Mouse (Mus musculus) embryo, embryonic 11.5 days (tissue): ENCODE measurements around the gene Cirbp.

Experiments
- DNase-seq: peaks from one replicate; pipeline ENCODE4 v3.0.0-alpha.2; 2012; ENCODE audit warnings: low read depth, low spot score

The Cirbp gene

DNA sequence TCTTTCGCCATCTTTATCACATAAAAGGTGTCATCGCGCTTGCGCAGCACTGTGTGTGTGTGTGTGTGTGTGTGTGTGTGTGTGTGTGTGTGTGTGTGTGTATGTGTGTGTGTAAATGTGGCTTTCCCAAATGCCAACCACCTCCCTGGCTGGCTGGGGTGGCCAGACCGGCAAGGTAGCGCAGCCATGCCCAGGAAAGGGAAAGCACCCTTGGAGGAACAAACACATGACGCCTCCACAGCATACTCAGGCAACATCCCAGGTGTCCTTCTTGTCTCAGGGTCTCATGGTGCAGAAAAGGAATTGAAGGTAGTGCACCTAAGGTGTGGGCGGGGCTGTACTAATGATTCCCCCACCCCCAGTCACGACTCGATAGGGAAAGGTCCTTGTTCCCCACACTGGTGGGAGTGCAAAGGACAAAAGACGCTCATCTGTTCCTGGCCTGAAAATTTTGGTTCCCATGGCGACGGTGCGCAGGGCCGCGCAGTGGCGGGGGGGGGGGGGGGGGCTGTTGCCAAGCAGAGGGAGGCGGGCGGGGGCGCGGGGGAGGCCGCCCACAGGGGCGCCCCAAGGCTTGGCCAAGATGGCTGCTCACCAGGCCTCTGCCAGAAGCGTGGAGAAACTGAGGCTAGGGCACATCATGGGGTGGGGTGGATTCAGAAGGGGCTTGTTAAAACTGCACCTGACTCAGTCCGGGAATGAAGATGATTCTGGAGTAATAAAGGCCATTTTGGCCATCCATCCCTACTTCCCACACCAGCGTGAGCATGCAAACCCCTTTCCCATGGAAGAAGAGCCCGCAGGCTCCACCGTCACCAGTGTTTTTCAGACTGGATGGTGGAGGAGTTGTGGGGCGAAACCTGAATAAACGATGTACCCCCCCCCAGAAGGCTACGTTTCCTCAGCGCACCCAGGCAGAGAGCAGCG is 27.9 kb upstream of the Cirbp start:
- no peak for DNase-seq

DNA sequence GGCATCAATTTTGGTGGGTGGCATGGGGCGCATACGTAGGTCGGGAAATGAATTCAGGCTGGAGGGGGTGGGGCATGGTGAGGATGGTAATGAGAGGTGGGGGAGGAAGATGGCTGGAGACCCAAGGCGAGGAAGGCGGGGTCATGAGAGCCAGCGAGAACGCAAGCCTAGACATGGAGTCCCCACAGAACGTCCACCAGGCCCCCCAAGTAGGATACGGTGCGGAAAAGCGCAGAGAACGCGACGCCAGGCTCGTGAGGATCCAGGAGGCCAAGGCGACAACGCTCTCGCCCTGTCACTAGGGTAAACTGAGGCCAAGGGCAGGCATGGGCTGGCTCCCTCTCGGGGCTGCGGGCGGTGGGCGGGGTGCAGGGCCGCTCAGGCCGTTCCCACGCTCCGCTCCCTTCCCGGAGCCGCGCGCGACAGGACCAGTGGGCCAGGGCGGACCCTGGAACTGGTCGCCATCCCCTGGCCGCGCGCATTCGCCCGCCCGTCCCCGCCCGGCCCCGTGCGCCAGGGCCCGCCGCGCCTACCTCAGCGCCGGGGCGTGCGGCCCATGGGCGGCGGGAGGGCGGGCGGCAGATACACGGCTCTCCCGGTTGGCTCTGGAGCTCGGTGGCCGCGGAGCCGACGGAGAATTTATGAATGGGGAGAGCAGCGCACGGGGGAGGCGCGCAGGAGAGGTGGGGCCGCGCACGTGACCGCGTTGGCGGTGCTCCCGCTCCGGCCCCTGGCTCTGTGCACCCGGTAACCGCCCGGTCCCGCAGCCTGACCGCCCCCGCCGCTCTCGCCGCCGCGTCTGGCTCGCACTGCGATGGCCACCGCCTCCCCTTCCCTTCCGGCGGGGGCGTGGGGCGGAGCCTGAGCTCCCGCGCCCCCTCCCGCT is 27.0 kb upstream of the Cirbp start, which contains the start of gene Atp5d:
TSS of gene Atp5d (plus strand) at position 80 of the 886 bp plus-strand sequence.
- DNase-seq: no peak

DNA sequence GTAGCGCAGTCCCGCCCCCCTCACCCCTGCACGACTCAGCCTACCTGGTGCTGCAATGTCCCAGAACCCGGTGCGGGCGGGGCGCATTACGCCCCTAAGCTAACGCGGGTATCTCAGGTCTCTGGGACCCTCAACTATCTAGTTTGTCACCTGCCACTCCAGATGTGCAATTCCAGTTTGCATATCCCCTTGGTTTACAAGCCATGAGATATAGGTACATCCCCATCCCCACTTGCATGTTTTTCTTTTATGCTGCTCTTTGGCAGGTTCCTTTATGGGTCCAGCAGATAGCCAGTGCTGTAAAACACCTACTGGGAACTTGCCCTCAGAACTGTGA is 26.4 kb upstream of the Cirbp start:
- DNase-seq: no peak

DNA sequence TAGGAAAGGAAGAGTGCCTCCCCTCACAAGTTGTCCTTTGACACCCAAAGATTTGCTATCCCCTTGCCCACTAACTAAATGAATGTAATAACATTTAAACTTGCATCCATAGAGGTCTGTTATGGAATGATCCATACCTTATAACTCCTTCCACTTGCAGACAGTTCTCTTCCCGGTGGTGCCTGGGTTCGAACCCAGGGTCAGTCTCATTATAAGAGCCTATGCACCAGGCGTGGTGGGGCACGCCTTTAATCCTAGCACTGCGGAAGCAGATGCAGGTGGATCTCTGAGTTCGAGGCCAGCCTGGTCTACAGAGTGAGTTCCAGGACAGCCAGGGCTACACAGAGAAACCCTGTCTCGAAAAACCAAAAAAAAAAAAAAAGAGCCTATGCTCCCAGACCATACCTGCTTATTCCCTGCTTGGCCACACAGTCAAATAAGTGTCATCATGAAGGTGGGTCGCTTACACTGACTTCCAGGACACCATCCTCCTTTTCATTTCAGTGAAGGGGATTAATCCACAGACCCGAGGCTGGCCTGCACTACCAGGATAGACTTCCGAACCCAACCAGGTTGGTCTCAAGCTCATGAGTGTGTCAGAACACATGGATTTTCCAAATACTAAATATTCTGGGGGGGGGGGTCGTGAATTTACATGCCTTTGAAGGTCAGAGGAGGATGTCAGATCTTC is 25.7 kb upstream of the Cirbp start:
- DNase-seq: no peak

DNA sequence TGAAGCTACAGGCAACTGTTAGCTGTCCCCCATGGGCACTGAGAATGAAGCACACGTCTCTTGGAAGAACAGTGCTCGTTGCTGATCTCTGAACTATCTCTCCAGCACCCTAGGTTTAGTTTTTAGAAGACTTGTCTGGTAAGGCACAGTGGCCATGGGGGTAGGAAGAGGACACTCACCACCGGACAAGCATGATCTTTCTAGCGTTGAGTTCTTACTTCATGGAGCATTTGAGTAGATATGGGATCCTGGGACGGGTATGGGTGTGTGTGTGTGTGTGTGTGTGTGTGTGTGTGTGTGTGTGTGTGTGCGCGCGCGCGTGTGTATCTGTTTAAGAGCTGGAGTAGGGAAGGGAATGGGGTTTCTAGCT is 25.1 kb upstream of the Cirbp start, which contains the start of gene Cbarp:
TSS of gene Cbarp (minus strand) at position 170 of the 370 bp plus-strand sequence.
- DNase-seq: no peak

DNA sequence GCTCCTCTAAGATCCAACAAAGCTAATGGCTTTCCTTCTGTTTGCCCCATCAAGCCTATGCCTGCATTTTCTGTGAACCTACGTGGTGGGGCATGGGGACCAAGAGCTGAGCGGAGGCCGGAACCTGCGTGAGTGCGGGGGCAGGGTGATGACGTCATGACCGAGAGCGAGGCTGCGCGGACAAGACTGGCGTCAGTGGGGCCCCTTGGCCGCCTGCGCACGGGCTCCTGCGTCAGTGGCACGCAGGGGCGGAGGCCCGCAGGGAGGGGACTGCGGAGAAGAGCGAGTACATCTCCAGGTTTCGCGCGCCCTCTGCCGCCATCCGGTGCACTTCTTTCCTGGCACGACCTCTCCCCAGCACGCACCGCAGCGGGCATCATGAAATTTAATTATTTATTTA is 24.5 kb upstream of the Cirbp start:
- DNase-seq: peak; percentile 89

DNA sequence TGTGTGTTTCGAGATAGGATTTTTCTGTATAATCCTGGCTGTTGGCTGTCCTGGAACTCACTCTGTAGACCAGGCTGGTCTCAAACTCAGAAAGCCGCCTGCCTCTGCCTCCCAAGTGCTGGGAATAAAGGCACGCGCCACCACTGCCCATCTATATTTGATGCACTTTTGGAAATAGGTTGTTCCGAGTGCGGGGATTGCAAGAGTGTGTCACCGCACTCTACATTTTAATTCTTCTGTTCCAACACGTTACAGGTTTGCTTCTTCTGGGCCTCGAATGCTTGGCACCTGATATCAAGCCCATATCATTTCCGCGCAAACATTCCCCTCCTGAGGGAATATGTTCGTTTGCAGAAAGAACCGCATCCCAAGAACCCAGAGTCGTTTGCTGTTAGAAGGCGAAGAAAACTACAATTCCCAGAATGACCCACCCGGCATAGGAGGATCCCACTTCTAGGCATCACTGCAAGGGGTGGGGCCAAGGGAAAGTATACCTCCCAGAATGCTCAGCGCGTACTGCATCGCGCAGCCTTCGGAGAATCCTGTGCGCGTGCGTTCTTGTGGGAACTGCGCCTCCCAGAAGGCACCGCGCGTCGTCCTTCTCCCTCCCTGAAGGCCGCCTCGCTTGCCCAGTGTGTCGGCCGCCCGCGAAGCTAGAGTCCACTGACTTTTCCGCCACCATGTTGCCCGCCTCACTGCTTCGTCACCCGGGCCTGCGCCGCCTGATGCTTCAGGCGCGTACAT is 23.8 kb upstream of the Cirbp start:
- DNase-seq: peak; percentile 98

DNA sequence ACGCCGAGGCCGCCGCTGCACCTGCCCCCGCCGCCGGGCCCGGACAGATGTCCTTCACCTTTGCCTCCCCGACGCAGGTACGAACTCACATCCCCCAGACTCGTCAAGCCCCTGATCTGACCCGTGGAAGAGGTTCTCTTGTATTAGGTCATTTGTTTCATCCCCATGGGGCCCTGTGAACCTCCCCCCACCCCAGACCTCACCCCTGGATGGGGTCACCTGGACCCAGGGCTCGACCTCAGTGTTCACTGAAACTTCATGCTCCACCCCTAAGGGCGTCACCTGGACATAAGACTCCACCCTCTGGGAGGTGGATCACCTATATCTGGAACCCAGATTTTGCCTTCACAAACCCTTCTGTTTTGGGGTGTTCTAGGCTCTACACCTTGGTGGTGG is 23.3 kb upstream of the Cirbp start:
- no peak for DNase-seq

DNA sequence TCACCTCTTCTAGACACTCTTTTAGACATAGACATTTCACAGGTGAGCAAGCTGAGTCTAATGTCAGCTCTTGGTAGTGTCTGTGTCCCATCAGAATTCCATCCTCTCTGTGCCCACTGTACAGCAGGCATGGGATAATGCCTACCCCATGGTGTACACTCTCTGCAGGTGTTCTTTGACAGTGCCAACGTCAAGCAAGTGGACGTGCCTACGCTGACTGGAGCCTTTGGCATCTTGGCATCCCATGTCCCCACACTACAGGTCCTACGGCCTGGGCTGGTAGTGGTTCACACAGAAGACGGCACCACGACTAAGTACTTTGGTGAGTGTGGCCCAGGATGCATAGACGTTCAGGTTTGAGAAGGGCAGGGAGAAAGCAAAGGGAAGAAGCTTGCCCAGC is 22.1 kb upstream of the Cirbp start:
- DNase-seq: no peak

DNA sequence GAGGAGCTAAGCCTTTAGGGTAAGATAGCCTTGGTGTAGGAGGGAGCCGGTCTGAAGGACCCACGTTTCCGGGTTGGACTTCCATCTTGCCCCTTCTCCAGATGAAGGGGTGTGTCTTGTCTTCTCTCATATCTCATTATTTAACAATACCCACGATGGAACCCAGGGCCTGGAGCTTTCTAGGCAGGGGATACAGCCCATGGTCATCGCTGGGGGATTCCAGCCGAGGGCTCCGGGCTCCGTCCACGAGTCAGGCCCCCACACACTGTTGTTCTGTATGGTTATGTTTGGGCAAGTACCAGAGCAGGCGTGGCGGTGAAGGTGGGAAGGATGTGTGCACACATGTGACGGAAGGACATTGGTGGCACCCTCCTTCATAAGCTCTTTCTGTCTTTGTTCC is 21.6 kb upstream of the Cirbp start:
- no peak for DNase-seq

DNA sequence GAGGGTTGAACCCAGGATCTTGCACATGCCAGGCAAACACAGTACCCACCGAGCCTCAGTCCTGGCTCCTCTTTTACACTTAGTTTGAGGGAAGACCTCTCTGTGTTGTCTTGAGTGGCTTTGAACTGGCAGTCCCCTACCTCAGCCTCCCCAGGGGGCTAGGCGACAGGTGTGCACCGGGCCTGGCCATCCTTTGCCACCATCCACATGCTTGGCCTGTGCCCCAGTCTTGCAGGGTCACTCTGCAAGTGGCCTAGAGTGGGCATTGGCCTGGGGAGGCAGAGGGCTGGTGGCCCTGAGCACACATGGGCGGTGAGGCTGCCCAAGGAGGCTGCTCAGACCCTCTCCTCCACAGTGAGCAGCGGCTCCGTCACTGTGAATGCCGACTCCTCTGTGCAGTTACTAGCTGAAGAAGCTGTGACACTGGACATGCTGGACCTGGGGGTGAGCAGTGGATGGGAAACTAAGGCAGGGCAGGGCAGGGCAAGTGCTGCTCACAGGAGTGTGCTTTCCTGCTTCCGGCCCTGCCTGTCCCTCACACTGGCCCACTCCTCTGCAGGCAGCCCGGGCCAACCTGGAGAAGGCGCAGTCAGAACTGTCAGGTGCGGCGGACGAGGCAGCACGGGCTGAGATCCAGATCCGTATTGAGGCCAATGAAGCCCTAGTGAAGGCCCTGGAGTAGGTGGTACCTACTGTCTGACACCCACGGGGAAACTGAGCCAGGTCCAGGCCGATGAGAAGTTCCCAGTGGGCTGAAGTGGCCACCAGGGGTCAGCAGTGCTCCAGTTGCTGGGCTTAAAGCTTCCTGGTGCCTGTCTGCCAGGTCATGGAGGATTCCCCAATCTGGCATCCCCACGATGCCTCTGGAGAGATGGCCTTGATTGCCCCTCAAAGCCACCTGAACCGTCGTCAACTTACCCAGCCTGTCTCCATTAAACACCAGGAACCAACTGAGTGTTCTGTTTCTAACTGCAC is 20.6 kb upstream of the Cirbp start:
- no peak for DNase-seq

DNA sequence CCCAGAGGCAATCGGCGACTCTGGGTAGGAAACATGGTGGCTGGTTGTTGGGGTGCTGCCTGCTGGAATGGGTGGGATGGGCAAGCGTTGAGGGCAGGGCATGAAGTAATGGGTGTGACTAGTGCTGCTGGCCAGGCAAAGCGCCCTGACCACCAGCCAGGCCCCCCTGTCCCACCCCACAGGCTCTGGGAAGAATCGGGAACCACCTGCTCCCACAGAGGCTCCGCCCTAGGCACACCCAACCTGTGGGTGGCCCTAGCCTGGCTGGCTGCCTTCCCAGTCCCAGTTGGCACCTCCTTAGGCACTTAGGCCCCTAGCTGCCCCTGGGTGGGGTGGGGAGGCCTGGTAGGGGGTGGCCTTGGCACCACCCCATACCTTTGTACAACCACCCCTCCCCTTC is 19.9 kb upstream of the Cirbp start:
- DNase-seq: no peak

DNA sequence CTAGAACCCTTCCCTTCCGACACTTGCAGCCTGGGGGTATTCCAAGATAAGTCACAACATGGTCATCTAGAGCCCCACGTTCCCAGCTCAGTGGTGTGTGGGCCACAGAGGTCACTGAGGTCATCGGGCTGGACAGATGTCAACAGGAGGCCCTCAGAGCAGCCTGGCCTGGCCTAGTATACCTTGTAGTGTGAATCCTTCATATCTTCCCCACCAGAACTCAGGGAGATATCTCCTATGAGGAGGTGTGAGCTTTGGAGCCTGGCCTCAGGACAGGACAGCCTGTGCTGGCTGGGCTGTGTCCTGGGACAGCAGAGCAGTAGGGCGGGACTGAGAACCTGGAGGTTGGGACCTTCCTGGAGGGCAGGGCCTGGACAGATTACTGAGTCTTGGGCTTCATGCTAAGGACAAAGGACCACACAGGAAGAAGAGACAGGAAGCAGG is 19.2 kb upstream of the Cirbp start:
- no peak for DNase-seq

DNA sequence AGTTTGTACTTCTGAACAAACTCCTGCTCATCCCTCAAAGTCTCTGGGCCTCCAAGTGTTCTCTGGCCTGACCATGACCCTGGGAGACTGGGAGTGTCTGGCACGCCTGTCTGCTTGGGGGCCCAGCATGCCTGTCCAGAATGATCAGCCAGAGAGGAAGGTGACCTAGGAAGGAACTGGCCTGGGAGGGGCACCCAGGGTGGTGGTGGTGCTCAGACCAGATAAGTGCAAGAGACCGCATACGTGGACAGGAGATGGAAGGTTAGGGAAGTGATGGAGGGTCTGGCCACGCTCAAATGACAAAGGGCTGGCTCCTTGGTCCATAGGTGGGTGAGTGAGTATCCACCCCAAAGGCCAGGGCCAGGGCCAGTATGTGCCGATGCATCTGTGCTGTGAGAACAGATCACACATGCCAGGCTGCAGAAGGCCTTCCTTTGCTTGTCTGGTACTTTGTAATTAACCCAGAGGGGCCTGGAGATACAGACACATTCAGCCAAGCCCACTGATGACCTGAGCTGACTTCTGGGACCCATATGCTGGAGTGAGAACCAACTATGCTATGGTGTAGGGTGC is 18.6 kb upstream of the Cirbp start:
- DNase-seq: no peak

DNA sequence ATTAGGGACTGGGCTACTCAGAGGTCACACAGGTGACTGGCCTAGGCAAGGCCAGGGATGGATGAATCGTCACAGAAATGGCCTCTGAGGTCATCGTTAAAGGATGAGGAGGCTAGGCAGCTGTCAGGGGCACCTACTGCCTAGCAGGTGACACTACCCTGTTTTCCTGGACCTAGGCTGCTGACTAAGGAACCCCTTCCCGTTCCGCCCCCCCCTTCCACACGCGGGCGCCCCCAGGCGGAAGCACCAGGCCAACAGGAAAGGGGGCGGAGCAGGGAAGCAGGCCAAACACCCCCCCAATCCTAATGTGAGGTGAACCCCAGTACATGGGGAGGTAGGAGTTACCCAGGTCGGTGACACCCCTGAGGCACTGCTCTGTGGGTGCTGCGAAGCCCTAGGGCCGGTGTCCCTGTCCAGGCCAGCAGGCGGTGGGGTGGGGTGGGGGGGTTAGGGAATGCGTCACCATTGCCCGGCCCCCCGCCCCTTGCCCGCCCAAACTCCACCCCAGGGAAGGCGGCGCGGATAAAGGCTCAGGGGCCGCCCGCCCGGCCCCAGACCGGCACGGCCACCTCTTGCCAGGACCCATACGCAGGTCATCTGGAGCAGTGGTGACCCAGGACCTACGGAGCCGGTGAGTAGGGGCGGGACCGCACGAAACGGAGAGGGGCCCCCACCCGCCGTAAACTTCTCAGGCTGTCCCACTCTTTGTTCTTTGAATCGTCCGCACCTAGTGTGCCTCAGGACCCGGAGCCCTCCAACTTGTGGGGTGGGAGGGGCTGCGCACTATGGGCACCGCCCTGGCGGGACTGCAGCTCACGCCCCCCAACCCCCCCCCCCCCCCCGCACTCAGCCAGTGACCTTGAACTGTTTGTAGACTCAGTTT is 17.8 kb upstream of the Cirbp start, which contains the start of gene Midn:
TSS of gene Midn (plus strand) at position 554 of the 883 bp plus-strand sequence.
- no peak for DNase-seq

DNA sequence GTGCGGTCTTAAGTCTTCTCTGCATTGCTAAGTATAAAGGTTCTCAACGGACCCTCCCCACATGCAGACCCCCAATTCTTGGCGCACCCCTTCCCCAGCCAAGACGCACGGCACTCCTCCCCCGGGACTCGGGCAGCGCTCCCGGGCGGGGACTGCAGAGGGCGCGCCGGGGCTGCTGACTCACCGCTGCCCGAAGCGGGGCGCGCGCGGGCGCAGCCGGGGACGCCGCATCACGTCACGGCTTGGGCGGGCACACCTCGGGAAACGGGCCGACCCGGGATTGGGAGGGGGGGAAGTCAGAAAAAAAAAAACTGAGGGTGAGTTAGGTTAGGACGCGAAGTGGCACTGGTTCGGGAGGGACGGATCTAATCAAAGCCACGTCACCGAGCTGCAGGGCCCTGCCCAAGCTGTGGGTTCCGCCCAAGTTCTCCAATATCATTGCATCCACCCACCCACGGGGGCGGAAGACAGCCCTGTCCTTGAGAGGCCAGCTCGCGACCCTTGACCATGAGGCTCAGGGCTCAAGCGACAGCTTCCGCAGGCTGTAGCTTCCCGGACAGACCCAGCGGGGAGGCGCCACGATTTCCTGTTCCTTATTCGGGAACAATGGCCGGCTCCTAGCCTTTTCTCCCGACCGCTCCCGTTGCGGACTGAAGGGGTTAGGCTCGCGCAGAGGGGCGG is 17.0 kb upstream of the Cirbp start:
- DNase-seq: peak; percentile 87

DNA sequence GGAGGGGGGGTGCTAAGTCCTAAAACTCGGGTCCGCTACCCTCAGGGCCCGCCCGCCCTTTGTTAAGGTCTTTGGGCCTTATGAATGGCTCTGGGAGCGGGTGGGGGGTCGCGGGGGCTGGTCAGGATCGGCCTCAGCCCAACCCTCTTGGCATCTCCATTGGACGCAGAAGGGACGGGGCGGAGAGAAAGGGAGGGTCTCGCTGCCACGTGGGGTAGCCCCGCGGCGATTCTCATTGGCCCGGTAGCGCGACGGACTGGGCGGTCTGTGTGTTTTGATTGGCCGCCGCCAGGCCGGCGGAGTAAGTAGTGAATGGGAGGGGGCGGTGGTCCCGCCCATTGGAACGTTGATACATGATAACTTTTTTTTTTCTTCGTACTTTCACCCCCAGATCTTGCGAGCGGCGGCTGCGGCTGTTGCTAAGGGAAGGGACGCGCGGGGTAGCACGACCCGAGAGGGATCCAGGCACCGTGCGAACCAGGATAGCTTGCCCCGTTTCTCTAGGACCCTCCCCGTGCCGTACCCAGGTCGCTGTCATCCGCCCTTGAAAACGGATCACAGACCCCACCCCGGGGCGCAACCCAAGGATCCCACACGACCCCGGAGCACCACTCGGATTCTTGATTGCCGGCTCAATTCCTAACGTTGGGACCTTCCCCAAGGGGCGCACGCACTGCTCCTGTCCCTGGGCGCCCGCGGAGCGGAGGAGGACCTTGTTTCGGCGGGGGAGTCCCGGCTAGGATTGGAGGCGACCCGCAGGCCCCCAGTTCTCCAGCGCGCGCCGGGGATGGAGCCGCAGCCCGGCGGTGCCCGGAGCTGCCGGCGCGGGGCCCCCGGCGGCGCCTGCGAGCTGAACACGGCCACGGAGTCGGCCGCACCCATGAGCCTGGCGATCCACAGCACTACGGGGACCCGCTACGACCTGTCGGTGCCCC is 16.2 kb upstream of the Cirbp start:
- DNase-seq: peak; percentile 96
